Comparison of ENCODE assay signal across 26 mouse cellular contexts in the genomic region with DNA sequence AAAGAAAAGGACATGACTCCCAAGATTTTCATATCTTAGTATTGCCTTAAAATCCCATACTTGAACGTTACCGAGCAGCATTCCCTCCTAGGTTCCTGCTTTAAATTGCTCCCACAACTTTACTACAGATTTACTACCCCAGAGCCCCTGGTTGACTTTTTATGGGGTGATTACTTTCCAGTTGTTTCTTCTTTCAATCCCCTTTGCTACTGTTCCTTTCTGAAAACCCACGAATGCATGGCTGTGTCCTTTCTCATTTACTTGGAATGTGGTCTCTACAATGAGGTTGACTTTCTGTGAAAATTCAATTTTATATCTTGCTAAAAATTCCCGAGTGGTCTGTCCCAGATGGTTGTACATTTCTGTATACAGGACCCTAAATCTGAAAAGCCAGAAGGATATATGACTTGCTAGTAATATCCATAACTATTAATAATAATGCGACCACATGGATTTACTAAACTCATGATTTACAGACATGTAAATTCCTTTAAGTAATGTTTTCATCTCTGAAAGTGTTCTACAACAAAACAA.
A peak's percentile ranks its signal among the peaks of the same experiment; 100 is the strongest.
DNase-seq lines count a peak whose midpoint lies in the region; ATAC-seq and TF ChIP-seq lines count a peak whose summit lies in the region.
"Had no signal": no experiment of that assay in that cellular context is flagged by ENCODE, and none has a peak within 500 bp of the region (broad histone marks: within the 10 kb centered on the region; RNA-seq: fewer than 3 reads in every experiment).

No protein-coding gene starts in this region.

- no peak for TF ChIP-seq EP300 in heart, adult 2 months (IDR thresholded peaks at IDR 0.05; ENCODE audit: insufficient read depth, low read depth, low read length)

- no peak overlapping the region for H3K9ac ChIP-seq in limb, embryonic 11.5 days (ENCODE audit: low read length)
- no peak overlapping the region for H3K9ac ChIP-seq in limb, embryonic 12.5 days (replicated peaks)
- no peak overlapping the region for H3K9ac ChIP-seq in limb, embryonic 14.5 days (ENCODE audit: low read depth, low read length, severe bottlenecking)
- H3K9ac ChIP-seq in heart, adult 2 months (ENCODE audit: low read depth, low read length), result no peak overlapping the region
- H3K9ac ChIP-seq: embryonic facial prominence, embryonic 12.5 days; forebrain, embryonic 13.5 days; forebrain, embryonic 15.5 days; forebrain, postnatal 0 days had no signal

- H3K27me3 ChIP-seq in limb, embryonic 11.5 days (ENCODE audit: control insufficient read depth, insufficient read depth, low read length), result no peaks in the 10 kb centered on the region
- no peaks in the 10 kb centered on the region for H3K27me3 ChIP-seq in limb, embryonic 10.5 days (ENCODE audit: low read depth, poor library complexity, severe bottlenecking)
- H3K27me3 ChIP-seq in limb, embryonic 12.5 days, result no peaks in the 10 kb centered on the region; the same call in 1 of the 2 replicates
- H3K27me3 ChIP-seq in limb, embryonic 14.5 days (ENCODE audit: control insufficient read depth, insufficient read depth, low read length), result no peaks in the 10 kb centered on the region
- H3K27me3 ChIP-seq in cerebellum, adult 2 months (ENCODE audit: control insufficient read depth, insufficient read depth, low read length), result no peaks in the 10 kb centered on the region
- H3K27me3 ChIP-seq in heart, adult 2 months (ENCODE audit: control insufficient read depth, insufficient read depth, low read length), result no peaks in the 10 kb centered on the region
- H3K27me3 ChIP-seq: CH12.LX; embryonic facial prominence, embryonic 12.5 days; forebrain, embryonic 13.5 days; forebrain, embryonic 15.5 days; Patski had no signal

- H3K4me3 ChIP-seq in limb, embryonic 11.5 days (ENCODE audit: low read depth, low read length), result no peak overlapping the region
- no peak overlapping the region for H3K4me3 ChIP-seq in limb, embryonic 10.5 days
- H3K4me3 ChIP-seq in limb, embryonic 12.5 days (replicated peaks), result no peak overlapping the region
- H3K4me3 ChIP-seq in limb, embryonic 14.5 days (replicated peaks; ENCODE audit: low read length), result no peak overlapping the region
- H3K4me3 ChIP-seq in cerebellum, adult 2 months (replicated peaks; ENCODE audit: insufficient read depth, low read depth, low read length), result no peak overlapping the region
- H3K4me3 ChIP-seq in heart, adult 2 months, result no peak overlapping the region
- H3K4me3 ChIP-seq: embryonic facial prominence, embryonic 10.5 days; embryonic facial prominence, embryonic 12.5 days; forebrain, embryonic 13.5 days; forebrain, embryonic 15.5 days had no signal

- H3K79me2 ChIP-seq in heart, adult 2 months (replicated peaks; ENCODE audit: control insufficient read depth, insufficient read depth, low read length), result no peaks in the 10 kb centered on the region

- no peaks in the 10 kb centered on the region for H3K36me3 ChIP-seq in limb, embryonic 11.5 days (ENCODE audit: control insufficient read depth, insufficient read depth, low read length)
- no peaks in the 10 kb centered on the region for H3K36me3 ChIP-seq in limb, embryonic 10.5 days
- H3K36me3 ChIP-seq in limb, embryonic 12.5 days, result no peaks in the 10 kb centered on the region
- H3K36me3 ChIP-seq in limb, embryonic 14.5 days (ENCODE audit: control insufficient read depth, insufficient read depth, low read length), result no peaks in the 10 kb centered on the region
- no peaks in the 10 kb centered on the region for H3K36me3 ChIP-seq in heart, adult 2 months (ENCODE audit: control insufficient read depth, insufficient read depth, low read length)
- H3K36me3 ChIP-seq: embryonic facial prominence, embryonic 10.5 days; embryonic facial prominence, embryonic 12.5 days; forebrain, embryonic 15.5 days; G1E had no signal

- no peaks in the 10 kb centered on the region for H3K4me1 ChIP-seq in limb, embryonic 11.5 days (ENCODE audit: control insufficient read depth, insufficient read depth, low read length)
- 0 out of 2 replicates have a peak, but pooled peaks cover 6% of the 10 kb centered on the region for H3K4me1 ChIP-seq in limb, embryonic 10.5 days
- H3K4me1 ChIP-seq in limb, embryonic 12.5 days (replicated peaks), result no peaks in the 10 kb centered on the region
- no peaks in the 10 kb centered on the region for H3K4me1 ChIP-seq in limb, embryonic 14.5 days (ENCODE audit: control insufficient read depth, insufficient read depth, low read length)
- no peaks in the 10 kb centered on the region for H3K4me1 ChIP-seq in cerebellum, adult 2 months (ENCODE audit: control insufficient read depth, insufficient read depth, low read length)
- no peaks in the 10 kb centered on the region for H3K4me1 ChIP-seq in heart, adult 2 months (ENCODE audit: control insufficient read depth, insufficient read depth, low read length)
- H3K4me1 ChIP-seq: embryonic facial prominence, embryonic 10.5 days; embryonic facial prominence, embryonic 12.5 days; forebrain, embryonic 13.5 days; forebrain, embryonic 15.5 days had no signal

- H3K27ac ChIP-seq in limb, embryonic 11.5 days (replicated peaks; ENCODE audit: low read depth, low read length), result no peak overlapping the region
- no peak overlapping the region for H3K27ac ChIP-seq in limb, embryonic 10.5 days
- no peak overlapping the region for H3K27ac ChIP-seq in limb, embryonic 12.5 days
- H3K27ac ChIP-seq in limb, embryonic 14.5 days (replicated peaks; ENCODE audit: low read depth, low read length), result no peak overlapping the region
- H3K27ac ChIP-seq in cerebellum, adult 2 months (ENCODE audit: insufficient read depth, low read length), result no peak overlapping the region
- H3K27ac ChIP-seq in heart, adult 2 months, result no peak overlapping the region
- H3K27ac ChIP-seq: embryonic facial prominence, embryonic 10.5 days; embryonic facial prominence, embryonic 12.5 days; forebrain, embryonic 13.5 days; forebrain, embryonic 15.5 days had no signal

- intact Hi-C loops in heart, adult 2 months (cut with DNase I), result no loop called here
- intact Hi-C loops in left cerebral cortex, postnatal 25 days (cut with DNase I), result no loop called here

- no peak overlapping the region for H3K4me2 ChIP-seq in limb, embryonic 11.5 days (ENCODE audit: low read depth, severe bottlenecking)
- no peak overlapping the region for H3K4me2 ChIP-seq in limb, embryonic 12.5 days
- H3K4me2 ChIP-seq in limb, embryonic 14.5 days (replicated peaks; ENCODE audit: low read depth, low read length, severe bottlenecking), result no peak overlapping the region
- H3K4me2 ChIP-seq: embryonic facial prominence, embryonic 12.5 days; forebrain, embryonic 13.5 days; forebrain, embryonic 15.5 days had no signal

- ATAC-seq in limb, embryonic 11.5 days (ENCODE audit: insufficient number of reproducible peaks, low FRiP score, low TSS enrichment, low read depth), result peak; percentile 23; the same call in 1 of the 2 replicates
- peak; percentile 52; the same call in 1 of the 2 replicates for ATAC-seq in limb, embryonic 12.5 days (ENCODE audit: insufficient number of reproducible peaks, insufficient read depth, low FRiP score, low TSS enrichment, low read depth)
- ATAC-seq in limb, embryonic 14.5 days (ENCODE audit: low FRiP score, low read depth), result peak; percentile 62; the same call in 1 of the 2 replicates
- ATAC-seq: activated CD4-positive, CD25-positive, alpha-beta regulatory T cell, adult 4 months; CD4-positive, CD25-positive, alpha-beta regulatory T cell, adult 4 months; forebrain, embryonic 13.5 days; forebrain, embryonic 15.5 days; forebrain, postnatal 0 days; Patski had no signal

- WGBS in limb, embryonic 11.5 days, result 25% methylated on average over 5 of the region's 5 CpGs
- WGBS in limb, embryonic 10.5 days, result 57% methylated on average over 5 of the region's 5 CpGs
- WGBS in limb, embryonic 12.5 days, result 19% methylated on average over 5 of the region's 5 CpGs
- WGBS in limb, embryonic 14.5 days, result 13% methylated on average over 5 of the region's 5 CpGs
- WGBS in cerebellum, adult 2 months, result 90% methylated on average over 5 of the region's 5 CpGs
- 78% methylated on average over 5 of the region's 5 CpGs for WGBS in heart, adult 2 months

- no peak for TF ChIP-seq CTCF in cerebellum, adult 2 months (IDR thresholded peaks at IDR 0.05; ENCODE audit: borderline replicate concordance, insufficient read depth, low read depth, low read length)
- TF ChIP-seq CTCF in heart, adult 2 months (IDR thresholded peaks at IDR 0.05), result no peak

- TF ChIP-seq POLR2A in limb, embryonic 14.5 days (IDR thresholded peaks at IDR 0.05; ENCODE audit: borderline replicate concordance, extremely low read depth, insufficient read depth, insufficient read length), result no peak
- TF ChIP-seq POLR2A in cerebellum, adult 2 months (IDR thresholded peaks at IDR 0.05; ENCODE audit: borderline replicate concordance, insufficient read depth, low read length), result no peak
- no peak for TF ChIP-seq POLR2A in heart, adult 2 months (IDR thresholded peaks at IDR 0.05; ENCODE audit: insufficient read depth, low read depth, low read length)

- DNase-seq in limb, embryonic 11.5 days (ENCODE audit: low spot score), result no peak
- DNase-seq in limb, embryonic 10.5 days (ENCODE audit: low spot score), result no peak
- DNase-seq in forelimb bud, embryonic 11.5 days (ENCODE audit: low read depth, low spot score), result peak; percentile 59
- peak; percentile 40 for DNase-seq in limb, embryonic 14.5 days (ENCODE audit: low spot score)
- no peak for DNase-seq in cerebellum, adult 2 months
- no peak for DNase-seq in heart, adult 2 months
- no peak for DNase-seq in left cerebral cortex, postnatal 25 days (ENCODE audit: low spot score in 2 of 2)
- DNase-seq: adrenal gland, postnatal 10 days; adrenal gland, postnatal 25 days; B cell, adult 2 months; cerebellum, adult 11 months; cerebellum, adult 18-20 months; cerebellum, adult 9-10 months; cerebellum, postnatal 10 days; cerebellum, postnatal 25 days; forebrain, postnatal 0 days had no signal

- no peaks in the 10 kb centered on the region for H3K9me3 ChIP-seq in limb, embryonic 11.5 days (ENCODE audit: control insufficient read depth, low read length)
- H3K9me3 ChIP-seq in limb, embryonic 10.5 days (replicated peaks), result no peaks in the 10 kb centered on the region
- no peaks in the 10 kb centered on the region for H3K9me3 ChIP-seq in limb, embryonic 12.5 days
- H3K9me3 ChIP-seq in limb, embryonic 14.5 days (ENCODE audit: control insufficient read depth, low read length), result no peaks in the 10 kb centered on the region
- H3K9me3 ChIP-seq: embryonic facial prominence, embryonic 10.5 days; embryonic facial prominence, embryonic 12.5 days; forebrain, embryonic 13.5 days; forebrain, embryonic 15.5 days; G1E had no signal

Comparison
In these comparisons a context has a peak if more than half of its experiments do, and no peak if none do; other contexts are left out.
1. DNase-seq: peak in forelimb bud, embryonic 11.5 days (single experiment) and limb, embryonic 14.5 days (single experiment); none in limb, embryonic 11.5 days (single experiment), limb, embryonic 10.5 days (single experiment), cerebellum, adult 2 months (0 of 2), heart, adult 2 months (0 of 2) and left cerebral cortex, postnatal 25 days (0 of 2).
2. Peak in every context shown above with its lines, with median percentiles within 50 percentile points of each other: ATAC-seq.